Mouse (Mus musculus): Measurements from ENCODE around the gene Commd7. TPM values are rescaled to one million over a fixed set of nuclear protein-coding genes. Genes with fewer than 3 reads are reported as not detected.

Gene Commd7
- polyA plus RNA-seq, 1 experiment from 2014 or later, result 24.8 TPM

GRCm38 (mm10) chr2:153638977-153639680 is 6.5 kb upstream of the Commd7 start:
- no peak overlapping the region for H3K4me3 ChIP-seq (ENCODE audit: low read depth, low read length)
- ATAC-seq (ENCODE audit: low read depth), result no peak

DNA sequence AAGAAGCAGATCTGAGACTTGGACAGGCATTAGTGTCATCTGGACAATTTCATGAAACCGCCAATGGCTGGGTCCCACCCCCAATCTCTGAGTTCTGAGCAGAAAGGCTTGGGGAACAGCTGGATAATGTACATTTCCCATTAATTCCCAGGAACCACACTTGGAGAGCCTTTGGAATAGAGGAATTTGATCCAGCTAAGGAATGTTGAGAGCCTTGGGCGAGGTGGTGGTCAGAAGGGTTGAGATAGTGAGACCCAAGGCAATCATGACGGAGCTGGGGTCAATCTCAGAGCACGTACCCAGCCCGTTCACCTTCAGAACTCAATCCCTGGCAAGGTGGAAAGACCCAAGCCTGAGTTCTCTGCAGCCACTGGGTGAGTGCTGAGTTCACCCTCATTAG is 678 bp upstream of the Commd7 start:
- no peak for ATAC-seq (ENCODE audit: low read depth)
- peaks cover 16% of the 10 kb centered on the region for H3K4me1 ChIP-seq (ENCODE audit: control insufficient read depth, low read depth, low read length)
- 76% methylated on average over 5 of the region's 5 CpGs for WGBS (ENCODE audit: insufficient replicate concordance)
- H3K27me3 ChIP-seq (ENCODE audit: control insufficient read depth, insufficient read depth, low read depth, low read length), result no peaks in the 10 kb centered on the region
- H3K9me3 ChIP-seq (replicated peaks; ENCODE audit: control insufficient read depth, low read length), result no peaks in the 10 kb centered on the region
- H3K36me3 ChIP-seq (ENCODE audit: control insufficient read depth, insufficient read depth), result no peaks in the 10 kb centered on the region
- no peak overlapping the region for H3K27ac ChIP-seq (ENCODE audit: low read length)
- peak overlapping the region; percentile 87 for H3K4me2 ChIP-seq (ENCODE audit: low read depth, low read length)
- no peak overlapping the region for H3K4me3 ChIP-seq (ENCODE audit: low read depth, low read length)
- no peak overlapping the region for H3K9ac ChIP-seq (ENCODE audit: low read depth, low read length)

More at GRCm38 (mm10) chr2:153638977-153639680, 6.5 kb upstream of the Commd7 start:
- no peak overlapping the region for H3K9ac ChIP-seq (ENCODE audit: low read depth, low read length)
- H3K4me2 ChIP-seq (ENCODE audit: low read depth, low read length), result no peak overlapping the region
- H3K4me1 ChIP-seq (ENCODE audit: control insufficient read depth, low read depth, low read length), result no peaks in the 10 kb centered on the region
- H3K36me3 ChIP-seq (ENCODE audit: control insufficient read depth, insufficient read depth), result no peaks in the 10 kb centered on the region
- H3K9me3 ChIP-seq (replicated peaks; ENCODE audit: control insufficient read depth, low read length), result no peaks in the 10 kb centered on the region
- 24% methylated on average over 15 of the region's 15 CpGs for WGBS (ENCODE audit: insufficient replicate concordance)
- no peaks in the 10 kb centered on the region; the same call in 1 of the 2 replicates for H3K27me3 ChIP-seq (ENCODE audit: control insufficient read depth, insufficient read depth, low read depth, low read length)
- no peak overlapping the region for H3K27ac ChIP-seq (ENCODE audit: low read length)

DNA sequence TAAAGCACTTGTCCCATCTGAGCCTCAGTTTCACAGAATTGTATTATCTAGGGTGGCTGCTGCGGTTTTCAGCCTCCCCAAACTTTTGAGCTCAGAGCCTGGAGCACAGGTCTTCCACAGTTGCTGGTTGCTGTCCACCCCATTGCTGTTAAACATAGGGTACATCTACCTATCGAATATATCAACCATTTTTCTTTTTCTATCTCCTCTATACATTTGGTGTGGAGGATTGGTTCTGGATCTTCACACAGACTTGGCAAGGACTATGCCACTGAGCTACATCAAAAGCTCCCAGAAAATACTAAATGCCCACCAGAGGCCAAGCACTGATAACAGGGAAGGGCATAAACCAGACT is 268 bp upstream of the Commd7 start:
- Histone ChIP-seq H3K4me2 (ENCODE audit: low read depth, low read length) (peak overlapping the region; percentile 87), H3K27ac (ENCODE audit: low read length) (peak overlapping the region; percentile 70), H3K27me3 (ENCODE audit: control insufficient read depth, insufficient read depth, low read depth, low read length) (no peaks in the 10 kb centered on the region), H3K4me3 (ENCODE audit: low read depth, low read length) (peak overlapping the region; percentile 70), H3K36me3 (ENCODE audit: control insufficient read depth, insufficient read depth) (peaks cover under 1% of the 10 kb centered on the region; the same call in 1 of the 2 replicates), H3K9ac (ENCODE audit: low read depth, low read length) (peak overlapping the region; percentile 84), H3K9me3 (replicated peaks; ENCODE audit: control insufficient read depth, low read length) (no peaks in the 10 kb centered on the region), H3K4me1 (ENCODE audit: control insufficient read depth, low read depth, low read length) (peaks cover 16% of the 10 kb centered on the region)
- peak; percentile 10; the same call in 1 of the 2 replicates for ATAC-seq (ENCODE audit: low read depth)
- 8% methylated on average over 2 of the region's 2 CpGs for WGBS (ENCODE audit: insufficient replicate concordance)

DNA sequence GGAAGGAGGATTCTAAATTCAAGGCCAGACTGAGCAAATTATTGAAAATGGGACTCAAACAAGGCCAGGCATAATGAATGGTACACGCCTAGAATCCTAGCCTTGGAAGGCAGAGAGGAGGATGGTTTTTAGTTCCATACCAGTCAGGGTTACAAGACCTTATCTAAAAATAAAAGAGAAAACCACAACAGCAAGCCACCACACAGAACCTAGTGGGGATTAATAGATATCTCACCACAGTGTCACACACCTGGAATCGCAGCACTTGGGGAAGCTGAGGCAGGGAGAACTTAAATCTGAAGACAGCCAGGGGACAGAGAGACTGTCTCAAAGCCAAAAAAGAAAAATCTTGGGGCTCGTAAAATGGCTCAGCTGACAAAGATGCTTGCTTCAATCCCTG is 1.6 kb downstream of the Commd7 start:
- H3K9me3 ChIP-seq (replicated peaks; ENCODE audit: control insufficient read depth, low read length), result no peaks in the 10 kb centered on the region
- H3K9ac ChIP-seq (ENCODE audit: low read depth, low read length), result no peak overlapping the region
- H3K4me1 ChIP-seq (ENCODE audit: control insufficient read depth, low read depth, low read length), result peaks cover 16% of the 10 kb centered on the region
- H3K27ac ChIP-seq (ENCODE audit: low read length), result no peak overlapping the region
- no peak overlapping the region for H3K4me3 ChIP-seq (ENCODE audit: low read depth, low read length)
- no peak overlapping the region for H3K4me2 ChIP-seq (ENCODE audit: low read depth, low read length)
- 20% methylated on average over 3 of the region's 3 CpGs for WGBS (ENCODE audit: insufficient replicate concordance)
- H3K27me3 ChIP-seq (ENCODE audit: control insufficient read depth, insufficient read depth, low read depth, low read length), result no peaks in the 10 kb centered on the region
- peaks cover 5% of the 10 kb centered on the region; the same call in 1 of the 2 replicates for H3K36me3 ChIP-seq (ENCODE audit: control insufficient read depth, insufficient read depth)
- ATAC-seq (ENCODE audit: low read depth), result no peak

DNA sequence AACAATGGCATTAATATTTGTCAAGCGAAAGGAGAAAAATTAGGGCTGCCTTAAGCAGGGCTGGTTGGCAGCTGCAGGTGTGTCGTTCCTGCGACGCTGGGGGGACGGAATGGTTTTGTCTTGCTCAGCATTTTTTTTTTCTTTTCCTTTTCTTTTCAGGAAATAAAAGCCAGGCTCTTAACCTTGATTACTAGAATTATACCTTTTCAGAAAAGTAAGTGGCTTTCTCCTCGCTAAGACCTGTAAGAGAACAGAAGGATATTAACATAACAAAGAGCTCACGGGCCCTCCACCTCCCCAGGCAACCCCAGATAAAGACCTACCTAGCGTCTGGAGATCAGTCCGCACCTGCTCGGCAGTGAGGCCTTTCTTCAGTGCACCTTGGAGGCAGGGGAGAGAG is 10.1 kb downstream of the Commd7 start:
- Histone ChIP-seq H3K4me3 (ENCODE audit: low read depth, low read length) (no peak overlapping the region), H3K36me3 (ENCODE audit: control insufficient read depth, insufficient read depth) (peaks cover 18% of the 10 kb centered on the region), H3K4me2 (ENCODE audit: low read depth, low read length) (no peak overlapping the region), H3K27ac (ENCODE audit: low read length) (no peak overlapping the region), H3K9me3 (replicated peaks; ENCODE audit: control insufficient read depth, low read length) (no peaks in the 10 kb centered on the region), H3K4me1 (ENCODE audit: control insufficient read depth, low read depth, low read length) (no peaks in the 10 kb centered on the region), H3K27me3 (ENCODE audit: control insufficient read depth, insufficient read depth, low read depth, low read length) (no peaks in the 10 kb centered on the region), H3K9ac (ENCODE audit: low read depth, low read length) (no peak overlapping the region)
- WGBS (ENCODE audit: insufficient replicate concordance), result 82% methylated on average over 10 of the region's 10 CpGs
- ATAC-seq (ENCODE audit: low read depth), result no peak

DNA sequence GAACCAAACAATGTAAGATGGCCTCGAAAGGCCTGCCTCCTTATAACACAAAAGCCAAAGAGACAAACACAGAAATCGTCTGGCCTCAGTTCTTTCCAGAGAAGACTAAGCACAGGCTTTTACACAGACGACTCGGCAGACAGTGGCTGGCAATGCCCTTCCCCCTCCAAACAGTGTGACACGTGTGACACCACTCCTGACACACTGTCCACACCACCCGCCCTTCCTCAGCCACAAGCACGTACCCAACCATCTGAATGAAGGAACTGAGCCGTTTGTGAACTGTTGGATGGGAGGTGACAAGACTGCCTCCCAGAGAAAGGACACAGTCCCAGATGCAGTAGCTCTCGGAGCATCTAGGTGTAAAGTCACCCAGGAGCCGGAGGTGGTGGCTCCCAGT is 13.7 kb downstream of the Commd7 start:
- Histone ChIP-seq H3K36me3 (ENCODE audit: control insufficient read depth, insufficient read depth) (peaks cover 17% of the 10 kb centered on the region), H3K4me1 (ENCODE audit: control insufficient read depth, low read depth, low read length) (no peaks in the 10 kb centered on the region), H3K27ac (ENCODE audit: low read length) (no peak overlapping the region), H3K27me3 (ENCODE audit: control insufficient read depth, insufficient read depth, low read depth, low read length) (no peaks in the 10 kb centered on the region), H3K4me3 (ENCODE audit: low read depth, low read length) (no peak overlapping the region), H3K9me3 (replicated peaks; ENCODE audit: control insufficient read depth, low read length) (no peaks in the 10 kb centered on the region), H3K4me2 (ENCODE audit: low read depth, low read length) (no peak overlapping the region), H3K9ac (ENCODE audit: low read depth, low read length) (no peak overlapping the region)
- WGBS (ENCODE audit: insufficient replicate concordance), result 45% methylated on average over 10 of the region's 10 CpGs
- ATAC-seq (ENCODE audit: low read depth), result no peak

GRCm38 (mm10) chr2:153618439-153618838 is 14.1 kb downstream of the Commd7 start:
- ATAC-seq (ENCODE audit: low read depth), result no peak
- WGBS (ENCODE audit: insufficient replicate concordance), result 66% methylated on average over 6 of the region's 6 CpGs
- H3K36me3 ChIP-seq (ENCODE audit: control insufficient read depth, insufficient read depth), result peaks cover 17% of the 10 kb centered on the region

DNA sequence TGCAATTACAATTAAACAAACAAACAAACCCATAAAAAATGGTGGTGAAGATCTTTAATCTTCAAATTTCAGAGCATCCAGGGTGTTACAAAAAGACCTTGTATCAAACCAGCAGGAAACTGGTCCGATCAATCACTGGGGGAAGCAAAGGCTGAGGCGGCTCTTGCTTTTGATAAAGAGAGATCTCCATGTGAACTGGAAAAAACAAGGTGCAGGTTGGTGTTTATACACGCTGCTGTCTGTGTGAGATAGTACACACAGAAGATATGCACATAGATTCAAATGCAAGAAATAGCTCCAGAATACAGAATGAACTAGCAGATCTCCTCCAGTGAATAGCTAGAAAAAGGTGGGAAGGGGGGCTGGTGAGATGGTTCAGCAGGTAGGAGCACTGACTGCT is 15.7 kb downstream of the Commd7 start:
- no peak for ATAC-seq (ENCODE audit: low read depth)

More at GRCm38 (mm10) chr2:153618439-153618838, 14.1 kb downstream of the Commd7 start:
- H3K4me3 ChIP-seq (ENCODE audit: low read depth, low read length), result no peak overlapping the region
- H3K9me3 ChIP-seq (replicated peaks; ENCODE audit: control insufficient read depth, low read length), result no peaks in the 10 kb centered on the region
- no peak overlapping the region for H3K27ac ChIP-seq (ENCODE audit: low read length)
- no peaks in the 10 kb centered on the region for H3K27me3 ChIP-seq (ENCODE audit: control insufficient read depth, insufficient read depth, low read depth, low read length)
- H3K4me2 ChIP-seq (ENCODE audit: low read depth, low read length), result no peak overlapping the region
- H3K9ac ChIP-seq (ENCODE audit: low read depth, low read length), result no peak overlapping the region
- no peaks in the 10 kb centered on the region for H3K4me1 ChIP-seq (ENCODE audit: control insufficient read depth, low read depth, low read length)

DNA sequence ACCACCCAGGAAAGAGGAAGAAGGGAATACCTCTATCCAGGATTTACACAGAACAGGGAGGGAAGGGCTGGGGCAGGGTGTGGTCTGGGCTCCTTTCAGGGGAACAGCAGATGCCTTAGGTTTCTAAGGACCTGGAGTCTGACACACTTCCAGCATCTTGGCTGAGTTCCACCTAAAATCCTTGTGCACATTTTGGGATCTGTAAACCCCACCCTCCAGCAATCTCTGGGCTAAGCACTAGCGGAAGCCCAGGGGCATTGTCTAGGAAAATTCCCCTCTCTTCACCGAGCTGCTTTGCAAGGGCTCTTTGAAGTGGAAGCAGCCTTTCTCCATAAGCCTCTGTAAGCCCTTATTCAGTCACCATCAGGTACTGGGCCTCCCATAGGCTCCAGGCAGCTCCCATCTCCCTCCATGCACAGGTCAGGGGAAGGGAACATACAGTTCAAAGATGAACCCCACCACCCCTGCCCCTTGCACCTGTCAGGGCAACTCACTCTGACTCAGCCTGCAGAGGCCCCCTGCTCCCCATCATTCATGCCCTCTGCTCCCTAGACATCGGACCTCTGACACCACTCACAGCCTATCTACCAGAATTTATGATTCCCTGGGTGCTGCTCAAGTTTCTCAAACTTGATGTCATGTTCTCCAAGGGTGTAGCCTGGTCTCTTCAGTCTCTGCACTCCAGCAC is 19.8 kb downstream of the Commd7 start:
- WGBS (ENCODE audit: insufficient replicate concordance), result 49% methylated on average over 3 of the region's 3 CpGs
- H3K36me3 ChIP-seq (ENCODE audit: control insufficient read depth, insufficient read depth), result no peaks in the 10 kb centered on the region
- no peaks in the 10 kb centered on the region for H3K9me3 ChIP-seq (replicated peaks; ENCODE audit: control insufficient read depth, low read length)
- H3K4me3 ChIP-seq (ENCODE audit: low read depth, low read length), result no peak overlapping the region
- H3K4me1 ChIP-seq (ENCODE audit: control insufficient read depth, low read depth, low read length), result peaks cover 37% of the 10 kb centered on the region
- no peak overlapping the region for H3K9ac ChIP-seq (ENCODE audit: low read depth, low read length)
- no peaks in the 10 kb centered on the region for H3K27me3 ChIP-seq (ENCODE audit: control insufficient read depth, insufficient read depth, low read depth, low read length)
- no peak for ATAC-seq (ENCODE audit: low read depth)
- H3K4me2 ChIP-seq (ENCODE audit: low read depth, low read length), result no peak overlapping the region
- H3K27ac ChIP-seq (ENCODE audit: low read length), result no peak overlapping the region

More for the DNA sequence above, 15.7 kb downstream of the Commd7 start:
- Histone ChIP-seq H3K4me3 (ENCODE audit: low read depth, low read length) (no peak overlapping the region), H3K27me3 (ENCODE audit: control insufficient read depth, insufficient read depth, low read depth, low read length) (no peaks in the 10 kb centered on the region), H3K9me3 (replicated peaks; ENCODE audit: control insufficient read depth, low read length) (no peaks in the 10 kb centered on the region), H3K27ac (ENCODE audit: low read length) (no peak overlapping the region), H3K4me2 (ENCODE audit: low read depth, low read length) (no peak overlapping the region), H3K9ac (ENCODE audit: low read depth, low read length) (no peak overlapping the region), H3K36me3 (ENCODE audit: control insufficient read depth, insufficient read depth) (peaks cover 12% of the 10 kb centered on the region), H3K4me1 (ENCODE audit: control insufficient read depth, low read depth, low read length) (no peaks in the 10 kb centered on the region; the same call in 1 of the 2 replicates)
- 27% methylated on average over 3 of the region's 3 CpGs for WGBS (ENCODE audit: insufficient replicate concordance)

Data from liver, embryonic 16.5 days (tissue).